Mouse (Mus musculus) brain, embryonic 14.5 days (tissue): ENCODE measurements at regions not wholly inside any gene's neighbourhood (a gene's known extent, or its start where the extent isn't known, plus 50 kb on each side); places are given as distances from the start of the nearest gene placed in this dataset.

Source experiments
- CTCF ChIP-seq: fragments of 200-500 bp; IDR thresholded peaks from 2 replicates; pipeline ENCODE4 v1.5.1; 2012; ENCODE audit warnings: inconsistent platforms, mild to moderate bottlenecking, moderate library complexity, borderline replicate concordance; ENCODE audit not compliant: insufficient read depth, insufficient read length; ENCODE audit errors: extremely low read depth
- POLR2A ChIP-seq: fragments of 200-500 bp; IDR thresholded peaks from 2 replicates; pipeline ENCODE4 v1.6.1; 2012; ENCODE audit warnings: mild to moderate bottlenecking, inconsistent platforms, borderline replicate concordance; ENCODE audit not compliant: poor library complexity, insufficient read depth, insufficient read length, severe bottlenecking; ENCODE audit errors: extremely low read depth

DNA sequence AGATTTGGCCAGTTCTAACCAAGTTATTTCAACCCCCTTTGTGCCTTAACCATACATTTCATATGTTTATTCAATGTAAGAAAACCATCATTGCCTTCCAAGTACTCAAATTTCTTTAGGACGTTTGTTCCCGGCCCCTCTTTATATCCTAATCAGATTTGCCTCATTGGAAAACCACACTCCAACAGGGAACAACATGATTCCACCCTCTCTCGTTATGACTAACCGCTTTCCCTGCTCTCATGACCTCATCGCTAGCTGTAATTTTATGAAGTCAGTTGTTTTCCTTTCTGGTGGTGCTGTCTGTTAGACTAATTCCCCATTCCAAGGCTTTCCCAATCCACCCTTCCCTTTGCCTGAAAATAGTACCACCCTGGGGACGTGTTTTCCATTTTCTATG, 165.0 kb downstream of the Plod2 start:
- TF ChIP-seq POLR2A (no peak), CTCF (no peak)
